Mouse (Mus musculus) small intestine, adult 2 months (tissue): ENCODE results near the gene Tma16. TPM values are rescaled to one million over a fixed set of nuclear protein-coding genes. Genes with fewer than 3 reads are reported as not detected.

Experiments used
- H3K27ac ChIP-seq: fragments of 200-500 bp; 2 replicates; pipeline ENCODE4 v1.5.1; 2012; ENCODE audit warnings: low read depth, low read length, control low read depth, inconsistent platforms; ENCODE audit not compliant: insufficient read depth
- H3K27me3 ChIP-seq: fragments of 200-500 bp; 2 replicates; pipeline ENCODE4 v1.6.1; 2012; ENCODE audit warnings: mild to moderate bottlenecking, moderate library complexity, low read length, inconsistent platforms; ENCODE audit not compliant: control insufficient read depth, insufficient read depth
- H3K36me3 ChIP-seq: fragments of 200-500 bp; 2 replicates; pipeline ENCODE4 v1.6.1; 2012; ENCODE audit warnings: mild to moderate bottlenecking, low read length, control low read depth, inconsistent platforms; ENCODE audit not compliant: control insufficient read depth, insufficient read depth
- H3K4me1 ChIP-seq: fragments of 200-500 bp; 2 replicates; pipeline ENCODE4 v1.6.1; 2012; ENCODE audit warnings: low read length, inconsistent platforms, mixed read lengths; ENCODE audit not compliant: control insufficient read depth, insufficient read depth, insufficient read length
- H3K4me3 ChIP-seq: fragments of 200-500 bp; 2 replicates; pipeline ENCODE4 v1.5.1; 2012; ENCODE audit warnings: low read depth, mild to moderate bottlenecking, control low read depth, inconsistent platforms, low read length, moderate library complexity
- CTCF ChIP-seq: fragments of 200-500 bp; IDR thresholded peaks from 2 replicates; pipeline ENCODE4 v1.5.1; 2012; ENCODE audit warnings: low read depth, mild to moderate bottlenecking, control low read depth, inconsistent platforms, low read length, moderate library complexity, mixed read lengths; ENCODE audit not compliant: insufficient replicate concordance, insufficient read length; ENCODE audit errors: extremely low read depth
- POLR2A ChIP-seq: fragments of 200-500 bp; IDR thresholded peaks from 2 replicates; pipeline ENCODE4 v1.6.1; 2012; ENCODE audit warnings: low read depth, mild to moderate bottlenecking, control low read depth, inconsistent platforms, low read length, moderate library complexity
- WGBS: fragments of 180-500 bp; shearing (Covaris S2); methylation state at CpG from one replicate; pipeline ENCODE4 v1.1.7; 2018; 5-methylcytosine and 5-hydroxymethylcytosine counted together
- polyA plus RNA-seq: library from polyadenylated mRNA; depleted of rRNA; stranded (reverse); fragments of >200 nt; gene quantifications from 2 replicates; pipeline ENCODE4 v1.2.3, GENCODE M21; 2012

Gene Tma16
- polyA plus RNA-seq, 1 experiment, result 0.34 TPM

DNA sequence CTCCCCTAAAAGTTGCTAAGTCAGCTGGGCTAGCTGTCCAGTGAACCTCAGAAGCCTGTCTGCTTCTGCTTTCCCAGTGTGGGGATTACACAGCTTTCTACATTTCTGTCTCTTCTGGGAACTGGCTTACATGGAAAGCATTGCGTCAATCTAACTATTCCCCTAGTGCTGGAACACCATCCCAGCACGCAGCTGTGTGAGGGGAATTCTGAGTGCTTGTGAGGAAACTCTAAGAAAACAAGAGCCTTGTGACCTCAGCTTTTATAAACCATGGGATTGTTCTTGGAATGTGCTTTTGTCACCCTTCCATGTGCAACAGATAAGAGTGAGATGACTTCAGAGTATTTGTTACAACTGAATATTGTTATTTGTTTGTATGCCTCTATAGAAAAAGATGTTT, 8.2 kb upstream of the Tma16 start:
- H3K27ac ChIP-seq, result no peak overlapping the region

DNA sequence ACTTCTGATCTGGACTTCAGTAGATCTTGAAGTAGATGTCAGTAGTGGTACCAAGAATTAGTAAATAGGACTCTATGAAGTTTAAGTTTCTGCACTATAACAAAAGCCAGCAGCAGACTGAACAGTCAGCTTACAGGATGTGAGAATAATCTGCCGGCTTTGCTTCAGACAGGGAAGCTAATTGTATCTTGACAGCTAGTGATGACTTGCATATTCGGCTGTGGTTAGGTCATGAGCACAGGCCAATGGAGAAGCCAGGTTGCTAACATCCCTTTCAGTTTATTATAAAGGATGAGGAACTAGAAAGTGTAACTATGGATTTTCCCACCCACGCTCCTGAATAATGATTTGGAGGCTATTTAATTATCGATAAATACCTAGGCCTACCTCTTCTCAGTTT, 4.3 kb upstream of the Tma16 start:
- no peaks in the 10 kb centered on the region for H3K4me1 ChIP-seq
- no peak for TF ChIP-seq POLR2A
- no peak for TF ChIP-seq CTCF
- 65% methylated on average over 4 of the region's 4 CpGs for WGBS
- H3K36me3 ChIP-seq, result no peaks in the 10 kb centered on the region
- no peak overlapping the region for H3K4me3 ChIP-seq
- no peaks in the 10 kb centered on the region; the same call in 1 of the 2 replicates for H3K27me3 ChIP-seq
- H3K27ac ChIP-seq, result no peak overlapping the region

More for the DNA sequence above, 8.2 kb upstream of the Tma16 start:
- WGBS, result 64% methylated on average over 2 of the region's 2 CpGs
- Histone ChIP-seq H3K4me1 (no peaks in the 10 kb centered on the region), H3K27me3 (peaks cover 2% of the 10 kb centered on the region; the same call in 1 of the 2 replicates), H3K36me3 (no peaks in the 10 kb centered on the region), H3K4me3 (no peak overlapping the region)
- TF ChIP-seq CTCF (no peak), POLR2A (no peak)

GRCm38 (mm10) chr8:66488556-66488955, 2.2 kb upstream of the Tma16 start:
- Histone ChIP-seq H3K4me3 (no peak overlapping the region), H3K36me3 (no peaks in the 10 kb centered on the region), H3K27me3 (no peaks in the 10 kb centered on the region), H3K27ac (no peak overlapping the region), H3K4me1 (no peaks in the 10 kb centered on the region)
- no peak for TF ChIP-seq POLR2A
- no peak for TF ChIP-seq CTCF
- WGBS, result 55% methylated on average over 3 of the region's 3 CpGs

DNA sequence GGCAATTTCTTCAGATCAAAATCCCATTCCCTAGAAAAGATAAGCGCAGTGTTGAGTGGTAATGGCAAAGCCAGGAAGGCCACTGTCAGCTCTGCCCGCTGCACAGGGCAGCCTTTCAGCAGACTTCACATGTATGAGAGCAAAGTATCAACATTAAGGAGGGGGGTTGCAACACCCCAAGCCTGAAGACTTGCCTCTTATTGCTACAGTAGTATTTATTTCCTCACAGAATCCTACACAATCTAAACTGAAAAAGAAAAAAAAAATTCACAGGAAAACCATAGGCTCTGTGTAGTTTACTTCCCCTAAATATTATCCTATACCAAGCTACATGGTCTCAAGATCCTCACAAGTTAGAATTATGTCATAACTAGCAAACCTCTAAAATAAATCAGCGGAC, 9.4 kb downstream of the Tma16 start:
- Histone ChIP-seq H3K4me1 (no peaks in the 10 kb centered on the region; the same call in 1 of the 2 replicates), H3K27me3 (no peaks in the 10 kb centered on the region), H3K4me3 (no peak overlapping the region), H3K36me3 (peaks cover 28% of the 10 kb centered on the region), H3K27ac (no peak overlapping the region)
- 97% methylated on average over 3 of the region's 3 CpGs for WGBS
- TF ChIP-seq POLR2A (no peak), CTCF (no peak)

GRCm38 (mm10) chr8:66469821-66470220, 16.5 kb downstream of the Tma16 start:
- Histone ChIP-seq H3K27me3 (no peaks in the 10 kb centered on the region), H3K4me3 (no peak overlapping the region), H3K27ac (no peak overlapping the region), H3K36me3 (no peaks in the 10 kb centered on the region), H3K4me1 (no peaks in the 10 kb centered on the region; the same call in 1 of the 2 replicates)
- TF ChIP-seq CTCF (no peak), POLR2A (no peak)
- 39% methylated on average over 3 of the region's 3 CpGs for WGBS

- Histone ChIP-seq H3K27ac (no peak overlapping the region), H3K4me1 (no peaks in the 10 kb centered on the region), H3K36me3 (no peaks in the 10 kb centered on the region), H3K4me3 (no peak overlapping the region), H3K27me3 (no peaks in the 10 kb centered on the region)
- TF ChIP-seq POLR2A, result no peak
- TF ChIP-seq CTCF, result peak; percentile 22; the same call in 1 of the 2 replicates
Measured at GRCm38 (mm10) chr8:66457057-66457456, 29.3 kb downstream of the Tma16 start.

DNA sequence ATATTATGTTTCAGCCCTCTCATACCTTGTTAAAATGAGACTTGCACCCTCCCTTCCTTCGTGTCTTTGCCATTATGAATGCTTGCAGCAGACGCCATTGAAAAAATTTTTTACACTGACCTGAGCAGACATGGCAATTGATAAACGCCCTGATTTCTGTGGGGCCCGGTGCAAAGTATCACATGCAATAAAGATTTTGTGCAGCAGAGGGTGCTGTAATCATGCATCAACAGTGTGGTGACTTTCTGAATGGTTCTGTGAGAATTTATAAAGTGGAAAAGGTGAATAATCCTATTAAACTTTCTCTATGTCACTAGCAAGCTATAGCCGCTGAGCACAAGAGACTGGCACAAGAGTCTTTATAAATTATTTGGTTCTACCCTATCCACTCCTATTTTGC, 35.6 kb downstream of the Tma16 start:
- Histone ChIP-seq H3K36me3 (no peaks in the 10 kb centered on the region), H3K27me3 (no peaks in the 10 kb centered on the region), H3K4me1 (no peaks in the 10 kb centered on the region), H3K4me3 (no peak overlapping the region), H3K27ac (no peak overlapping the region)
- TF ChIP-seq POLR2A, result no peak
- TF ChIP-seq CTCF, result no peak
- WGBS, result 12% methylated on average over 5 of the region's 5 CpGs

- H3K4me3 ChIP-seq, result no peak overlapping the region
- H3K36me3 ChIP-seq, result no peaks in the 10 kb centered on the region
- TF ChIP-seq CTCF (no peak), POLR2A (no peak)
- 70% methylated on average over 3 of the region's 3 CpGs for WGBS
- H3K4me1 ChIP-seq, result no peaks in the 10 kb centered on the region
- no peaks in the 10 kb centered on the region for H3K27me3 ChIP-seq
- no peak overlapping the region for H3K27ac ChIP-seq
Measured at GRCm38 (mm10) chr8:66445351-66445750, 41.0 kb downstream of the Tma16 start.
